Mouse (Mus musculus): ENCODE data around the gene AC140267.1. TPM values are rescaled to one million over a fixed set of nuclear protein-coding genes. Genes with fewer than 3 reads are reported as not detected.

The AC140267.1 gene
- polyA plus RNA-seq, 1 experiment from 2014 or later = not detected

GRCm38 (mm10) chr15:80263610-80264575 lies 28.3 kb downstream of the AC140267.1 start, which contains the start of gene Rps19bp1:
Gene Rps19bp1 (minus strand): TSS chr15:80264315.
- peak within 1 kb of the TSS; percentile 72 for H3K9ac ChIP-seq (ENCODE audit: low read length)
- H3K27me3 ChIP-seq (ENCODE audit: control insufficient read depth, insufficient read depth, low read length) = no peaks in the 10 kb centered on the region
- peaks cover 6% of the 10 kb centered on the region; the same call in 1 of the 2 replicates for H3K4me1 ChIP-seq (replicated peaks; ENCODE audit: control insufficient read depth, insufficient read depth, low read length)
- peak within 1 kb of the TSS; percentile 89 for H3K4me3 ChIP-seq (ENCODE audit: low read depth, low read length)
- no peaks in the 10 kb centered on the region for H3K9me3 ChIP-seq (ENCODE audit: control insufficient read depth, low read length)
- H3K36me3 ChIP-seq (ENCODE audit: control insufficient read depth, insufficient read depth, low read length) = no peaks in the 10 kb centered on the region; the same call in 1 of the 2 replicates
- peak within 1 kb of the TSS; percentile 26; the same call in 1 of the 2 replicates for H3K27ac ChIP-seq (ENCODE audit: low read depth, low read length)
- 2% methylated on average over 66 of the region's 66 CpGs for WGBS
- DNase-seq (ENCODE audit: low spot score) (peak; percentile 94), ATAC-seq (replicated peaks; ENCODE audit: low FRiP score) (peak; percentile 88)
- H3K4me2 ChIP-seq (ENCODE audit: low read depth, low read length, severe bottlenecking) = peak within 1 kb of the TSS; percentile 88

GRCm38 (mm10) chr15:80266281-80266680 lies 30.6 kb downstream of the AC140267.1 start:
- ATAC-seq (replicated peaks; ENCODE audit: low FRiP score) = no peak
- Histone ChIP-seq H3K27ac (ENCODE audit: low read depth, low read length) (no peak overlapping the region), H3K36me3 (ENCODE audit: control insufficient read depth, insufficient read depth, low read length) (no peaks in the 10 kb centered on the region), H3K4me1 (replicated peaks; ENCODE audit: control insufficient read depth, insufficient read depth, low read length) (peaks cover 4% of the 10 kb centered on the region; the same call in 1 of the 2 replicates), H3K27me3 (ENCODE audit: control insufficient read depth, insufficient read depth, low read length) (no peaks in the 10 kb centered on the region), H3K4me2 (ENCODE audit: low read depth, low read length, severe bottlenecking) (no peak overlapping the region), H3K4me3 (ENCODE audit: low read depth, low read length) (no peak overlapping the region), H3K9me3 (ENCODE audit: control insufficient read depth, low read length) (peaks cover 5% of the 10 kb centered on the region; the same call in 1 of the 2 replicates), H3K9ac (ENCODE audit: low read length) (no peak overlapping the region)
- WGBS = 0% methylated on average over 2 of the region's 2 CpGs
- DNase-seq (ENCODE audit: low spot score) = peak; percentile 80

- H3K9ac ChIP-seq (ENCODE audit: low read length) = no peak overlapping the region
- H3K36me3 ChIP-seq (ENCODE audit: control insufficient read depth, insufficient read depth, low read length) = no peaks in the 10 kb centered on the region
- ATAC-seq (replicated peaks; ENCODE audit: low FRiP score) (no peak), DNase-seq (ENCODE audit: low spot score) (no peak)
- no peak overlapping the region for H3K4me2 ChIP-seq (ENCODE audit: low read depth, low read length, severe bottlenecking)
- H3K9me3 ChIP-seq (ENCODE audit: control insufficient read depth, low read length) = peaks cover 5% of the 10 kb centered on the region; the same call in 1 of the 2 replicates
- no peak overlapping the region for H3K27ac ChIP-seq (ENCODE audit: low read depth, low read length)
- 60% methylated on average over 3 of the region's 3 CpGs for WGBS
- 0 out of 2 replicates have a peak, but pooled peaks cover 2% of the 10 kb centered on the region for H3K4me1 ChIP-seq (replicated peaks; ENCODE audit: control insufficient read depth, insufficient read depth, low read length)
- no peak overlapping the region for H3K4me3 ChIP-seq (ENCODE audit: low read depth, low read length)
- no peaks in the 10 kb centered on the region for H3K27me3 ChIP-seq (ENCODE audit: control insufficient read depth, insufficient read depth, low read length)
Observed at GRCm38 (mm10) chr15:80271858-80272396, 36.3 kb downstream of the AC140267.1 start.

- Histone ChIP-seq H3K4me3 (ENCODE audit: low read depth, low read length) (no peak overlapping the region), H3K9ac (ENCODE audit: low read length) (no peak overlapping the region), H3K27ac (ENCODE audit: low read depth, low read length) (no peak overlapping the region), H3K4me1 (replicated peaks; ENCODE audit: control insufficient read depth, insufficient read depth, low read length) (0 out of 2 replicates have a peak, but pooled peaks cover 3% of the 10 kb centered on the region), H3K9me3 (ENCODE audit: control insufficient read depth, low read length) (no peaks in the 10 kb centered on the region), H3K4me2 (ENCODE audit: low read depth, low read length, severe bottlenecking) (no peak overlapping the region), H3K27me3 (ENCODE audit: control insufficient read depth, insufficient read depth, low read length) (no peaks in the 10 kb centered on the region; the same call in 1 of the 2 replicates), H3K36me3 (ENCODE audit: control insufficient read depth, insufficient read depth, low read length) (no peaks in the 10 kb centered on the region)
- WGBS = 50% methylated on average over 9 of the region's 9 CpGs
- ATAC-seq (replicated peaks; ENCODE audit: low FRiP score) (no peak), DNase-seq (ENCODE audit: low spot score) (no peak)
Observed at GRCm38 (mm10) chr15:80277107-80277506, 41.5 kb downstream of the AC140267.1 start.

GRCm38 (mm10) chr15:80277625-80278024 lies 42.0 kb downstream of the AC140267.1 start:
- WGBS = 1% methylated on average over 6 of the region's 6 CpGs
- Histone ChIP-seq H3K4me1 (replicated peaks; ENCODE audit: control insufficient read depth, insufficient read depth, low read length) (0 out of 2 replicates have a peak, but pooled peaks cover 2% of the 10 kb centered on the region), H3K27ac (ENCODE audit: low read depth, low read length) (no peak overlapping the region), H3K27me3 (ENCODE audit: control insufficient read depth, insufficient read depth, low read length) (no peaks in the 10 kb centered on the region; the same call in 1 of the 2 replicates), H3K36me3 (ENCODE audit: control insufficient read depth, insufficient read depth, low read length) (no peaks in the 10 kb centered on the region), H3K4me2 (ENCODE audit: low read depth, low read length, severe bottlenecking) (no peak overlapping the region), H3K9me3 (ENCODE audit: control insufficient read depth, low read length) (no peaks in the 10 kb centered on the region), H3K4me3 (ENCODE audit: low read depth, low read length) (no peak overlapping the region), H3K9ac (ENCODE audit: low read length) (no peak overlapping the region)
- DNase-seq (ENCODE audit: low spot score) = peak; percentile 86
- ATAC-seq (replicated peaks; ENCODE audit: low FRiP score) = no peak

GRCm38 (mm10) chr15:80278121-80278759 lies 42.6 kb downstream of the AC140267.1 start:
- ATAC-seq (replicated peaks; ENCODE audit: low FRiP score) (no peak), DNase-seq (ENCODE audit: low spot score) (no peak)
- Histone ChIP-seq H3K4me2 (ENCODE audit: low read depth, low read length, severe bottlenecking) (no peak overlapping the region), H3K4me1 (replicated peaks; ENCODE audit: control insufficient read depth, insufficient read depth, low read length) (0 out of 2 replicates have a peak, but pooled peaks cover 2% of the 10 kb centered on the region), H3K27ac (ENCODE audit: low read depth, low read length) (no peak overlapping the region), H3K9ac (ENCODE audit: low read length) (no peak overlapping the region), H3K4me3 (ENCODE audit: low read depth, low read length) (no peak overlapping the region), H3K36me3 (ENCODE audit: control insufficient read depth, insufficient read depth, low read length) (no peaks in the 10 kb centered on the region), H3K9me3 (ENCODE audit: control insufficient read depth, low read length) (no peaks in the 10 kb centered on the region), H3K27me3 (ENCODE audit: control insufficient read depth, insufficient read depth, low read length) (no peaks in the 10 kb centered on the region; the same call in 1 of the 2 replicates)
- 83% methylated on average over 5 of the region's 5 CpGs for WGBS

GRCm38 (mm10) chr15:80279053-80279452 lies 43.4 kb downstream of the AC140267.1 start:
- 82% methylated on average over 2 of the region's 2 CpGs for WGBS

GRCm38 (mm10) chr15:80280646-80281045 lies 45.0 kb downstream of the AC140267.1 start:
- Histone ChIP-seq H3K9me3 (ENCODE audit: control insufficient read depth, low read length) (no peaks in the 10 kb centered on the region), H3K4me1 (replicated peaks; ENCODE audit: control insufficient read depth, insufficient read depth, low read length) (0 out of 2 replicates have a peak, but pooled peaks cover 2% of the 10 kb centered on the region), H3K4me2 (ENCODE audit: low read depth, low read length, severe bottlenecking) (no peak overlapping the region), H3K9ac (ENCODE audit: low read length) (no peak overlapping the region), H3K4me3 (ENCODE audit: low read depth, low read length) (no peak overlapping the region), H3K27me3 (ENCODE audit: control insufficient read depth, insufficient read depth, low read length) (peaks cover 7% of the 10 kb centered on the region), H3K36me3 (ENCODE audit: control insufficient read depth, insufficient read depth, low read length) (no peaks in the 10 kb centered on the region), H3K27ac (ENCODE audit: low read depth, low read length) (no peak overlapping the region)
- 20% methylated on average over 6 of the region's 6 CpGs for WGBS
- no peak for ATAC-seq (replicated peaks; ENCODE audit: low FRiP score)
- peak; percentile 85 for DNase-seq (ENCODE audit: low spot score)

More at GRCm38 (mm10) chr15:80279053-80279452, 43.4 kb downstream of the AC140267.1 start:
- 0 out of 2 replicates have a peak, but pooled peaks cover 2% of the 10 kb centered on the region for H3K4me1 ChIP-seq (replicated peaks; ENCODE audit: control insufficient read depth, insufficient read depth, low read length)
- H3K27me3 ChIP-seq (ENCODE audit: control insufficient read depth, insufficient read depth, low read length) = no peaks in the 10 kb centered on the region; the same call in 1 of the 2 replicates
- H3K9ac ChIP-seq (ENCODE audit: low read length) = no peak overlapping the region
- no peaks in the 10 kb centered on the region for H3K36me3 ChIP-seq (ENCODE audit: control insufficient read depth, insufficient read depth, low read length)
- no peak overlapping the region for H3K4me3 ChIP-seq (ENCODE audit: low read depth, low read length)
- ATAC-seq (replicated peaks; ENCODE audit: low FRiP score) (no peak), DNase-seq (ENCODE audit: low spot score) (no peak)
- no peak overlapping the region for H3K27ac ChIP-seq (ENCODE audit: low read depth, low read length)
- no peak overlapping the region for H3K4me2 ChIP-seq (ENCODE audit: low read depth, low read length, severe bottlenecking)
- H3K9me3 ChIP-seq (ENCODE audit: control insufficient read depth, low read length) = no peaks in the 10 kb centered on the region

All from forebrain, embryonic 11.5 days (tissue).